ENCODE assay signal across 8 mouse cellular contexts in the genomic region with DNA sequence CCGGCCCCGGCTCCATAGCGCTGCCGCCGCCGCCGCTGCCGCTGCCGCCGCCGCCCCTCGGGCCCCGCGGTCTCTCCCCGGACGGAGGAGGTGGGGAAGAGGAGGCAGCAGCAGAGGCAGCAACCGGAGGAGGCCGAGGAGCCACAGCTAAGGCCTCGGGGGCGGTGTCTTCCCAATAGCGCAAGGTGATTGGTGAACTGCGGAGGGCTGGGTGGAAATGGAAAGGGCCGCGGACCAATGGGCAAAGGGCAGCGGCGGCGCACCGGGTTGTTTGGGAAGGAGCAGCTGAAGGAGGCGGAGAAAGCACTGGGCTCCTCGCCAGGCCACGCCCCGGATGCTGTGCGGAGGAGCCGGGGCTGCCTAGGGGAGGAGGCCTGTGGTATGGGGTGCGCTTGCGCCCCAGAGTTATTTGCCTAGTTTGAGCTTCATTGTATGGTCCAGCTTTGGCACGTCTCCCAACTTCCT. TPM values are rescaled to one million over a fixed set of nuclear protein-coding genes. Genes with fewer than 3 reads are reported as not detected.
DNase-seq lines count a peak whose midpoint lies in the region; ATAC-seq and TF ChIP-seq lines count a peak whose summit lies in the region.

Gene Bmt2, minus strand, starts transcription at position 149 of the 465 bp plus-strand sequence.

- peak; percentile 74 for TF ChIP-seq POLR2A in heart, adult 2 months (IDR thresholded peaks at IDR 0.05; ENCODE audit: insufficient read depth, low read depth, low read length)

- H3K9me3 ChIP-seq in embryonic facial prominence, embryonic 14.5 days (ENCODE audit: control insufficient read depth, low read length): no peaks in the 10 kb centered on the region
- H3K9me3 ChIP-seq in limb, embryonic 13.5 days: no peaks in the 10 kb centered on the region
- no peaks in the 10 kb centered on the region for H3K9me3 ChIP-seq in midbrain, embryonic 16.5 days (replicated peaks; ENCODE audit: control insufficient read depth, low read length, poor library complexity, severe bottlenecking)

- TF ChIP-seq CTCF in heart, adult 2 months (IDR thresholded peaks at IDR 0.05): no peak

- H3K9ac ChIP-seq in embryonic facial prominence, embryonic 14.5 days (ENCODE audit: low read depth, low read length): peak within 1 kb of the TSS; percentile 87
- peak within 1 kb of the TSS; percentile 98 for H3K9ac ChIP-seq in heart, adult 2 months (ENCODE audit: low read depth, low read length)
- peak within 1 kb of the TSS; percentile 96 for H3K9ac ChIP-seq in limb, embryonic 13.5 days
- peak within 1 kb of the TSS; percentile 90 for H3K9ac ChIP-seq in midbrain, embryonic 16.5 days (ENCODE audit: low read depth, low read length)

- TF ChIP-seq EP300 in heart, adult 2 months (IDR thresholded peaks at IDR 0.05; ENCODE audit: insufficient read depth, low read depth, low read length): no peak

- H3K4me2 ChIP-seq in embryonic facial prominence, embryonic 14.5 days (ENCODE audit: low read depth, low read length): peak within 1 kb of the TSS; percentile 88
- H3K4me2 ChIP-seq in limb, embryonic 13.5 days (replicated peaks): peak within 1 kb of the TSS; percentile 80
- H3K4me2 ChIP-seq in midbrain, embryonic 16.5 days (ENCODE audit: low read length): peak within 1 kb of the TSS; percentile 69

- ATAC-seq in embryonic facial prominence, embryonic 14.5 days (ENCODE audit: low read depth): peak; percentile 99
- peak; percentile 99 for ATAC-seq in limb, embryonic 13.5 days (ENCODE audit: low FRiP score, low read depth)
- ATAC-seq in midbrain, embryonic 16.5 days: peak; percentile 99

- H3K4me1 ChIP-seq in embryonic facial prominence, embryonic 14.5 days (ENCODE audit: control insufficient read depth, insufficient read depth, low read length): peaks cover 12% of the 10 kb centered on the region; the same call in 1 of the 2 replicates
- H3K4me1 ChIP-seq in heart, adult 2 months (ENCODE audit: control insufficient read depth, insufficient read depth, low read length): peaks cover 3% of the 10 kb centered on the region
- peaks cover 11% of the 10 kb centered on the region; the same call in 1 of the 2 replicates for H3K4me1 ChIP-seq in limb, embryonic 13.5 days
- peaks cover 16% of the 10 kb centered on the region for H3K4me1 ChIP-seq in midbrain, embryonic 16.5 days (ENCODE audit: control insufficient read depth, insufficient read depth, low read length)

- H3K27ac ChIP-seq in embryonic facial prominence, embryonic 14.5 days (replicated peaks; ENCODE audit: low read depth, low read length): peak within 1 kb of the TSS; percentile 91
- peak within 1 kb of the TSS; percentile 91 for H3K27ac ChIP-seq in heart, adult 2 months
- peak within 1 kb of the TSS; percentile 96 for H3K27ac ChIP-seq in limb, embryonic 13.5 days
- peak within 1 kb of the TSS; percentile 92 for H3K27ac ChIP-seq in midbrain, embryonic 16.5 days (ENCODE audit: low read length)

- no peaks in the 10 kb centered on the region for H3K79me2 ChIP-seq in heart, adult 2 months (replicated peaks; ENCODE audit: control insufficient read depth, insufficient read depth, low read length)

- WGBS in embryonic facial prominence, embryonic 14.5 days: under 1% methylated on average over 27 of the region's 37 CpGs
- WGBS in heart, adult 2 months: under 1% methylated on average over 37 of the region's 37 CpGs
- under 1% methylated on average over 37 of the region's 37 CpGs for WGBS in limb, embryonic 13.5 days
- under 1% methylated on average over 31 of the region's 37 CpGs for WGBS in midbrain, embryonic 16.5 days

- peak within 1 kb of the TSS; percentile 92 for H3K4me3 ChIP-seq in embryonic facial prominence, embryonic 14.5 days (ENCODE audit: low read depth, low read length)
- peak within 1 kb of the TSS; percentile 94 for H3K4me3 ChIP-seq in heart, adult 2 months
- H3K4me3 ChIP-seq in limb, embryonic 13.5 days: peak within 1 kb of the TSS; percentile 94
- H3K4me3 ChIP-seq in midbrain, embryonic 16.5 days (ENCODE audit: low read depth, low read length): peak within 1 kb of the TSS; percentile 82

- peak; percentile 99 for DNase-seq in 3T3-L1 (ENCODE audit: low read depth, low spot score)
- peak; percentile 97 to 98 for DNase-seq in adrenal gland, postnatal 4 days (ENCODE audit: low spot score in 2 of 2)
- peak; percentile 99 for DNase-seq in embryonic facial prominence, embryonic 14.5 days (ENCODE audit: low spot score)
- DNase-seq in heart, adult 2 months: peak; percentile 99 to 100
- peak; percentile 99 for DNase-seq in kidney, adult 8-10 months
- peak; percentile 94 to 99 for DNase-seq in spleen, postnatal 10 days (ENCODE audit: low spot score in 2 of 2)

- no peaks in the 10 kb centered on the region for H3K27me3 ChIP-seq in embryonic facial prominence, embryonic 14.5 days (replicated peaks; ENCODE audit: control insufficient read depth, insufficient read depth, low read length)
- no peaks in the 10 kb centered on the region for H3K27me3 ChIP-seq in heart, adult 2 months (ENCODE audit: control insufficient read depth, insufficient read depth, low read length)
- no peaks in the 10 kb centered on the region for H3K27me3 ChIP-seq in limb, embryonic 13.5 days
- H3K27me3 ChIP-seq in midbrain, embryonic 16.5 days (ENCODE audit: control insufficient read depth, insufficient read depth, low read depth, low read length): no peaks in the 10 kb centered on the region

- intact Hi-C loops in heart, adult 2 months (cut with DNase I): loop anchor here (1.0 to 2.0 kb wide), 2 partner anchors 71 to 193 kb away; partner anchors contain the start of gene 2610001J05Rik

- no peaks in the 10 kb centered on the region for H3K36me3 ChIP-seq in embryonic facial prominence, embryonic 14.5 days (ENCODE audit: control insufficient read depth, insufficient read depth, low read length)
- H3K36me3 ChIP-seq in heart, adult 2 months (ENCODE audit: control insufficient read depth, insufficient read depth, low read length): peaks cover 4% of the 10 kb centered on the region; the same call in 1 of the 2 replicates
- peaks cover 3% of the 10 kb centered on the region; the same call in 1 of the 2 replicates for H3K36me3 ChIP-seq in limb, embryonic 13.5 days
- no peaks in the 10 kb centered on the region for H3K36me3 ChIP-seq in midbrain, embryonic 16.5 days (ENCODE audit: control insufficient read depth, insufficient read depth, low read length)

RNA-seq across cellular contexts. Expression of gene Bmt2, which starts in this region (rescaled TPM):
- 10 to 100 TPM; 16.9 to 17.0 TPM for total RNA-seq in adrenal gland, postnatal 4 days (2021)
- 15.2 and 17.1 TPM in 2 replicates for polyA plus RNA-seq in embryonic facial prominence, embryonic 14.5 days (2014; fragmentation: Nextera tagmentation; extraction: Ambion mirVana)
- total RNA-seq in heart, adult 2 months (2021): 10 to 100 TPM in 1 of 2 experiments, 1 to 10 TPM in 1; 9.0 to 11.5 TPM
- 2.3 and 5.2 TPM in 2 replicates for polyA plus RNA-seq in heart, adult 2 months (2012; rRNA removed)
- 18.7 and 19.7 TPM in 2 replicates for polyA plus RNA-seq in limb, embryonic 13.5 days (2015; fragmentation: Nextera tagmentation; extraction: Ambion mirVana)
- 19.7 and 22.4 TPM in 2 replicates for polyA plus RNA-seq in midbrain, embryonic 16.5 days (2015; fragmentation: Nextera tagmentation; extraction: Ambion mirVana)

Comparison
In these comparisons a context has a peak if more than half of its experiments do, and no peak if none do; other contexts are left out.
1. Peak in every context shown above with its lines: DNase-seq, ATAC-seq, H3K4me3 ChIP-seq and H3K27ac ChIP-seq.